Mouse (Mus musculus) central nervous system, embryonic 11.5 days (tissue): ENCODE data around the gene Xlr4b. TPM values are rescaled to one million over a fixed set of nuclear protein-coding genes. Genes with fewer than 3 reads are reported as not detected.

ENCODE experiments used
- polyA plus RNA-seq: library from polyadenylated mRNA; depleted of rRNA; stranded (reverse); fragments of >200 nt; gene quantifications from 2 replicates; pipeline ENCODE4 v1.2.3, GENCODE M21; 2012; rRNA removed

Xlr4b gene
- polyA plus RNA-seq: 0.48 and 0.92 TPM in 2 replicates

DNA sequence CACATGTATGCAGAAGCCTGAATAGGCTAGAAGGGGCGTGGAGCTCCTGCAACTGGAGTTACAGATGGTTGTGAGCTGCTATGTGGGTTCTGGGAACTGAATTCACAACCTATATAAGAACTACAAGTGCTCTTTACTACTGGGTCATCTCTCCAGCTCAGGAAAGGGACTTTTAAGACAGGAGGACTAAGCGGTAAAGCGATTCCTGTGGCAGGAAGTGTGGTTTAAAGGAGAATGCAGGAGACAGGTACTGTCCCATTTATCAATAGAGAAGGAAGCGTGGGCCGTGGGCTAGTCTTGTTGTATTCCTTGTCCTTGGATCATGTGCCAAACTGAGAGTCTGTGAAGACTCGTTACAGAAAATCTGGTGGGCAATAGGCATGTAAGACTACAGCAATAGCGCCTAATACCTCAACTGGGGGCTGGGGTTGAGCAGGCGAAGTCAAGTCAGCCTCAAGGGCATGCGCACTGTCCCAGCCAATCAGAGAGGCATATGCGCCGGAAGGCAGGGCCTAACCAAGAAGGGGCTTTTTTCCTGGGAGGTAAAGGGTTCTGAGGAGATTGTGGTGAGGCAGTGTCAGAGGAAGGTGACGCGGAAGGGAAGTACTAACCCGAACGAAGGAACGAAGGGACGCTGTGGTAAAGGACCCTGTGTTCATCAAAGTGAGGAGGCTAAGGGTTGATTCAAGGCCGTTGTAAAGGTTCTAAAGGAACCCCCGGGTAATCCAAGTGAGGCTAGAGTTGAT lies at the start of gene Xlr4b:
Gene Xlr4b (plus strand): TSS at position 515 of the 746 bp plus-strand sequence.

DNA sequence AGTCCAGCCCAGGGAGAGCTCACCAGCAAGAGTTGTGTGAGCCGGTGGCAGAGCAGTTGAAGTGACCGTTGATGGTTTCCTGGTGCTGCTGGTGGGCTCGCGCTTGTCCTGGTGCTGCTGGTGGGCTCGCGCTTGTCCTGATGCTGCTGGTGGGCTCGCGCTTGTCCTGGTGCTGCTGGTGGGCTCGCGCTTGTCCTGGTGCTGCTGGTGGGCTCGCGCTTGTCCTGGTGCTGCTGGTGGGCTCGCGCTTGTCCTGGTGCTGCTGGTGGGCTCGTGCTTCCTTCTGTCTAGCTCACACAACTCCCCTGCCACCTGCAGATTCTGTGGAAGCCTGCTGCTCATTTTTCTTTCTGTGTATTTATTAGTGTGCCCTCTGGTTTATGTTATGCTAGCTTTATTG lies 37.2 kb upstream of the Xlr4b start, which contains the start of gene Spin2d:
Gene Spin2d (minus strand): TSS at position 101 of the 400 bp plus-strand sequence.

GRCm38 (mm10) chrX:73191934-73192333 lies 22.2 kb upstream of the Xlr4b start, which contains the start of gene Xlr3b:
Gene Xlr3b, plus strand, starts transcription at chrX:73192207.

DNA sequence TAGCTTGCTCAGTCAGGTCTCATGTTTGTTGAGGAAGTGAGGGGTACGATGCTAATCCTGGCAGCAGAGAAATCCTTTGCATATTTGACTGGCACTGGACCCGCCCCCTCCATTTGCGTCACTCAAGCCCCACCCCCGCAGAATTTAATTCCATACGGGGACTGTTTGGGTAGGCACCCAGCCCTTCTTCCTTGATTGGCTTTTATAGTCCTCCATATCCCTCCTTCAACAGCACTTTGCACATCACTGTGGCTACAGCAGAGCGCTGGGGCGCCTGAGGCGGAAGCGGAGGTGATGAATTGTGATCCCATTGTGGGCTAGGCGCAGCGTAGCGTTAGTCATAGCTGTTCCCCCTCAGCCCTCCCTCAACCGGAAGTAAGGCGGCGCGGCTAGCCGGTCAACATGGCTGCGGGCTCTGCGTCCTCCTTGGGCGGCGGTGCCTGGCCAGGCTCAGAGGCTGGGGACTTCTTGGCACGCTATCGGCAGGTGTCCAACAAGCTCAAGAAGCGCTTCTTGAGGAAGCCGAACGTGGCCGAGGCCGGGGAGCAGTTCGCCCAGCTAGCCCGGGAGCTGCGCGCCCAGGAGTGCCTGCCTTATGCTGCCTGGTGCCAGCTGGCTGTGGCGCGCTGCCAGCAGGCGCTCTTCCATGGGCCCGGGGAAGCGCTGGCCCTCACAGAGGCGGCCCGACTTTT lies 13.9 kb downstream of the Xlr4b start, which contains the start of gene F8a:
Gene F8a (plus strand): TSS at position 378 of the 692 bp plus-strand sequence.

DNA sequence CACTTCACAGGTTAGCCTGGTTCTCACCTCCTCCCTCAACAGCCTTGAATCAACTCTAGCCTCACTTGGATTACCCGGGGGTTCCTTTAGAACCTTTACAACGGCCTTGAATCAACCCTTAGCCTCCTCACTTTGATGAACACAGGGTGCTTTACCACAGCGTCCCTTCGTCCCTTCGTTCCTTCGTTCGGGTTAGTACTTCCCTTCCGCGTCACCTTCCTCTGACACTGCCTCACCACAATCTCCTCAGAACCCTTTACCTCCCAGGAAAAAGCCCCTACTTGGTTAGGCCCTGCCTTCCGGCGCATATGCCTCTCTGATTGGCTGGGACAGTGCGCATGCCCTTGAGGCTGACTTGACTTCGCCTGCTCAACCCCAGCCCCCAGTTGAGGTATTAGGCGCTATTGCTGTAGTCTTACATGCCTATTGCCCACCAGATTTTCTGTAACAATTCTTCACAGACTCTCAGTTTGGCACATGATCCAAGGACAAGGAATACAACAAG lies 28.7 kb downstream of the Xlr4b start, which contains the start of gene Xlr4c:
Gene Xlr4c (minus strand): TSS at position 310 of the 505 bp plus-strand sequence.

GRCm38 (mm10) chrX:73265270-73265669 lies 51.1 kb downstream of the Xlr4b start, which contains the start of gene Xlr3c:
Gene Xlr3c, minus strand, starts transcription at chrX:73265390.

Other genes with a start within 250 kb of the Xlr4b start
- gene Zfp185, start 227.0 kb upstream of the Xlr4b start, polyA plus RNA-seq: 2.4 and 4.9 TPM in 2 replicates
- 0.04 TPM in 2 replicates for gene Pnma5, start 177.2 kb upstream of the Xlr4b start, polyA plus RNA-seq
- 2.8 and 3.4 TPM in 2 replicates for gene Pnma3, start 149.5 kb upstream of the Xlr4b start, polyA plus RNA-seq
- 0.71 and 2.6 TPM in 2 replicates for gene Xlr4a, start 131.9 kb upstream of the Xlr4b start, polyA plus RNA-seq
- gene Xlr3a, start 117.2 kb upstream of the Xlr4b start, polyA plus RNA-seq: 1.7 and 3.5 TPM in 2 replicates
- 0.16 and 0.46 TPM in 2 replicates for gene Gm14685, start 97.3 kb upstream of the Xlr4b start, polyA plus RNA-seq
- not detected in 2 replicates for gene Xlr5b, start 65.5 kb upstream of the Xlr4b start, polyA plus RNA-seq
- 0.04 TPM in 1 of 2 replicates, not detected in the other for gene DXBay18, start 64.9 kb upstream of the Xlr4b start, polyA plus RNA-seq
- not detected in 2 replicates for gene Spin2d, start 37.3 kb upstream of the Xlr4b start, polyA plus RNA-seq
- 9.6 and 11.1 TPM in 2 replicates for gene Xlr3b, start 22.1 kb upstream of the Xlr4b start, polyA plus RNA-seq
- 6.0 and 6.8 TPM in 2 replicates for gene F8a, start 14.0 kb downstream of the Xlr4b start, polyA plus RNA-seq
- gene Xlr4c, start 28.8 kb downstream of the Xlr4b start, polyA plus RNA-seq: 0.78 TPM in 1 of 2 replicates, not detected in the other
- gene Xlr3c, start 51.1 kb downstream of the Xlr4b start, polyA plus RNA-seq: 0.06 and 0.14 TPM in 2 replicates
- 0.05 TPM in 1 of 2 replicates, not detected in the other for gene Xlr5a, start 78.6 kb downstream of the Xlr4b start, polyA plus RNA-seq
- not detected in 2 replicates for gene Xlr5c, start 78.6 kb downstream of the Xlr4b start, polyA plus RNA-seq
- not detected in 2 replicates for gene Gm45015, start 122.5 kb downstream of the Xlr4b start, polyA plus RNA-seq
- gene Zfp275, start 128.3 kb downstream of the Xlr4b start, polyA plus RNA-seq: 14.2 and 28.7 TPM in 2 replicates
- gene Gm18336, start 184.4 kb downstream of the Xlr4b start, polyA plus RNA-seq: 0.09 and 0.25 TPM in 2 replicates
- gene Zfp92, start 196.8 kb downstream of the Xlr4b start, polyA plus RNA-seq: 0.12 and 0.27 TPM in 2 replicates
- gene Trex2, start 221.0 kb downstream of the Xlr4b start, polyA plus RNA-seq: not detected in 2 replicates
- 57.9 and 63.7 TPM in 2 replicates for gene Haus7, start 244.7 kb downstream of the Xlr4b start, polyA plus RNA-seq